Mouse (Mus musculus) kidney, postnatal 10 days (tissue): Measurements from ENCODE around the gene Ssr4.

ENCODE experiments used
- DNase-seq: peaks from one replicate; pipeline ENCODE4 v3.0.0; 2021; ENCODE audit warnings: mixed read lengths

Ssr4 gene

DNA sequence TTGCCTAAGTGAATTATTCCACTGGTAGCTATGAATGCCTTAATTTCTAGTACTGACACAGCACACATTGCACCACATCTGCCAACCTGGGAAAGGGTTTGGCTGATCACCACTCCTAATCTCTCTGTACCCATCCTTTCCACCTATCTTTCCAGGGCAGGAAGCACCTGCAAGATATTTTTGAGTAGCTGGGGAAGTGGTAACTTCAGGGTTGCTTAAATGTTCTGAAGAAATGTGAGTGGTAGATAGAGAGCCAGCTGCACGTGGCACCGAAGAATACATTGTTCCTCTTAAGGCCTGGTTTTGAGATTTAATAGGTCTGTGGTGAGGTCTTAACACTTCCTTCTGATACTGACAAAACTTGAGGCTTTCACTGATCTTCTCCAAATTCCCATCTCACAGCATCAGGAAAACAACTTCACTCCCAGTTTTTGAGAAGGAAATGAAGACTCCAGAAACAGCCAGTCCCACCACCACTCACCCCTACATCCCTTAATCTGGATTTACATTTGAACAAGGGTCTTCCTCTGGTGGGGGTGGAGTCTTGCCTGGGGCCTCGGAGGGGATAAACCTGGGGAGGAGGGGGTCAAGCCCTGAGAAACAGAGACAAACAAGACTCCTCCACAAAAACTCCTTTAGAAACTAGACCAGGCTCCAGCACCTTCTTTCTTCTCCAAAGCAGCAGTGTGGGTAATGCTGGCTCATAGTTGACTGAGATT is 29.9 kb downstream of the Ssr4 start:
- no peak for DNase-seq

DNA sequence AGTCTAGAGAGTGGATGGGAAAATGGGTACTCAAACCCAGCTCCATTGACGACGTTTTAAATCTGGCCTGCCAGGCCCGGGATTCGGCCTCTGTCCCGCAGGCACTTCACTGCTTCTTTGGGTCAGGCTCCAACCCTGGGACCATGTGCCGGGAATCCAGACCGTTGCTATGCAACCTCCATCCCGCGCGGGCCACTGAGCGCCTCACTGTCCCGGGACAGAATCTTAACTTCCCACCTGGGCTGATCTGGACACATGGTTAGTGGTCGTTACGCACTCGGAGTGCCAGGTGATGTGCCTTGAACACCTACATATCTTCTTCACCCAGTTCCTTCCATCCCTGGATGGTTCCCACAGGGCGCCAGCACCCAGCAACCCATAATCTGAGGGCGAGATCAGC is 36.9 kb downstream of the Ssr4 start:
- no peak for DNase-seq

- peak; percentile 79 for DNase-seq
Observed at GRCm38 (mm10) chrX:73824185-73825151, 37.6 kb downstream of the Ssr4 start, which contains the start of gene Pdzd4. TSS of gene Pdzd4 (minus strand) at chrX:73824969.

GRCm38 (mm10) chrX:73835731-73836130 is 48.9 kb downstream of the Ssr4 start:
- DNase-seq: no peak

DNA sequence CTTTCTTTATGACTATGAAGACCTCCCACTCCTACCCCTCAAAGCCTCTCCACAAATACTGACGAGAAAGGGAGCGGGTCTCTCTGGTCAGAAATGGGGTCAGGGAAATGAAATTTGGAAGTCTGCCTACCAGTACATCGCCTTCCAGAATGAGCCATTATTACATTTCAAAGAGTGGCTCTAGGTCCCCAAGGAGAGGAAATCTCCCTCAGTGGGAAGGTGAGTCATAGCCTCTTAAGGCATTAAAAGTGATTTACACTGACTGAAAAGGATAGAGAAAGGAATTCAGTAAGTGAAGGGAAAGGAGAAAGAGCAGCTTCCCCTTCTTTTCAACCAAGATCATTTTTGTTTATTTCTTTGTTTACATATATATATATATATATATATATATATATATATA is 49.9 kb downstream of the Ssr4 start:
- DNase-seq: no peak
